Mouse (Mus musculus): ENCODE measurements around the gene Olfr1408.

The Olfr1408 gene

GRCm38 (mm10) chr1:173137274-173137673 is at the start of gene Olfr1408:
Gene Olfr1408, minus strand, starts transcription at chr1:173137374.
- no peak for DNase-seq (ENCODE audit: low spot score in 2 of 2)

- DNase-seq (ENCODE audit: low spot score in 2 of 2): no peak
Measured at GRCm38 (mm10) chr1:173174154-173174842, 37.1 kb upstream of the Olfr1408 start.

Data from spleen, postnatal 4 days (tissue).